9 mouse cellular contexts compared by ENCODE assay signal in the genomic region with DNA sequence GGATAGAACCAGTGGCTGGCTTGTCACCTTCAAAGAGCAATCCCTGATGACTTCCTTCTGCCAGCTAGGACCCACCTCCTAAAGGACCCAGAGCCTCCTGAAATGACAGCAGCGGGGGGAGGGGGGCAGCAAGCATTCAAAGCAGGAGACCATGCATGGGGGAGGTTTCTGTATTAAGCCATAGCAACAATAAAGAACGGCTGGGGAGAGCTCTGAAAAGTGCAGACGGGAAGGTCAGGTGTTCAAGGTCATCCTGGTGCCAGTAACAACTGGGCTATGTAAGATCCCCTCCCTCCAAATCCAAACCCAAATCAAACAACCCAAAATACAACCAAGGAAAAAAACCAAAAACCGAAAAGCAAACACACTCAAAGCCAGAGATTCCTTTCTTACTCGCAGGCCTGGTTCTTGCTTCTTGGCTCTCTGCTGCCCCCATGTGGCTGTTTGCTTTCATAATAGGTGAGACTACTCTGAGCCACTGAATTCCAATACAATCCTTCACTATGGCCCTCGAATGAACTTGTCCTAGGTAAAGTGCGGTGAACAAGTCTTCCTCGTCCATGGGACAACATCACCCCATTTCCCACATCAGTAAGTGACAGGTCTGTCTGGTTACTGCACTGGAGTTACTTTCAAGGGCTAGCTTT. TPM values are rescaled to one million over a fixed set of nuclear protein-coding genes. Genes with fewer than 3 reads are reported as not detected.
DNase-seq lines count a peak whose midpoint lies in the region; ATAC-seq and TF ChIP-seq lines count a peak whose summit lies in the region.
"Had no signal": no experiment of that assay in that cellular context is flagged by ENCODE, and none has a peak within 500 bp of the region (broad histone marks: within the 10 kb centered on the region; RNA-seq: fewer than 3 reads in every experiment).

No protein-coding gene starts in this region.

- H3K4me1 ChIP-seq in CH12.LX (ENCODE audit: control insufficient read depth in 1 of 2, insufficient read depth in 2 of 2): peaks cover 8 to 50% of the 10 kb centered on the region in 2 experiments; a peak in 3 of 4 replicates
- H3K4me1 ChIP-seq in forebrain, embryonic 14.5 days (ENCODE audit: control insufficient read depth, insufficient read depth, low read length): no peaks in the 10 kb centered on the region
- no peaks in the 10 kb centered on the region for H3K4me1 ChIP-seq in heart, postnatal 0 days (ENCODE audit: control insufficient read depth, insufficient read depth)
- peaks cover 0 to 16% of the 10 kb centered on the region in 2 experiments; a peak in 2 of 4 replicates for H3K4me1 ChIP-seq in liver, embryonic 14.5 days (replicated peaks; ENCODE audit: control insufficient read depth in 2 of 2, insufficient read depth in 2 of 2, low read length in 1 of 2)
- H3K4me1 ChIP-seq in neural tube, embryonic 13.5 days (replicated peaks): no peaks in the 10 kb centered on the region

- dilution Hi-C loops in CH12.LX (cut with MboI; ENCODE audit: extremely low pct_ligation_motif_present, extremely low pct_unique_long_range_greater_than_20kb, low sequenced_read_pairs): no loop called here

- peak; percentile 81 for ATAC-seq in forebrain, embryonic 14.5 days
- peak; percentile 57 for ATAC-seq in heart, postnatal 0 days (ENCODE audit: insufficient read depth, low read depth)
- ATAC-seq in liver, embryonic 14.5 days (ENCODE audit: insufficient read depth): peak; percentile 55; the same call in 1 of the 2 replicates
- ATAC-seq in neural tube, embryonic 13.5 days (ENCODE audit: low read depth): peak; percentile 80

- no peak overlapping the region for H3K27ac ChIP-seq in CH12.LX (ENCODE audit: insufficient read depth, low read depth)
- H3K27ac ChIP-seq in forebrain, embryonic 14.5 days (ENCODE audit: low read depth, low read length): no peak overlapping the region
- H3K27ac ChIP-seq in heart, postnatal 0 days (ENCODE audit: low read depth): no peak overlapping the region
- no peak overlapping the region for H3K27ac ChIP-seq in liver, embryonic 14.5 days
- no peak overlapping the region for H3K27ac ChIP-seq in neural tube, embryonic 13.5 days (replicated peaks)

- H3K4me2 ChIP-seq in CH12.LX (ENCODE audit: insufficient read depth, low read depth, poor library complexity, severe bottlenecking): no peak overlapping the region
- H3K4me2 ChIP-seq in forebrain, embryonic 14.5 days (ENCODE audit: low read length): no peak overlapping the region
- 0 out of 2 replicates have a peak overlapping the region, but pooled peaks have one; percentile 2 for H3K4me2 ChIP-seq in heart, postnatal 0 days (ENCODE audit: low read depth, low read length)
- no peak overlapping the region for H3K4me2 ChIP-seq in liver, embryonic 14.5 days (ENCODE audit: low read depth)
- no peak overlapping the region for H3K4me2 ChIP-seq in neural tube, embryonic 13.5 days

- no peaks in the 10 kb centered on the region for H3K9me3 ChIP-seq in CH12.LX (replicated peaks; ENCODE audit: low read length)
- no peaks in the 10 kb centered on the region for H3K9me3 ChIP-seq in forebrain, embryonic 14.5 days (replicated peaks; ENCODE audit: control insufficient read depth, low read length)
- H3K9me3 ChIP-seq in heart, postnatal 0 days (replicated peaks; ENCODE audit: control insufficient read depth, low read length): no peaks in the 10 kb centered on the region
- no peaks in the 10 kb centered on the region for H3K9me3 ChIP-seq in liver, embryonic 14.5 days (ENCODE audit: control insufficient read depth, low read length)
- no peaks in the 10 kb centered on the region for H3K9me3 ChIP-seq in neural tube, embryonic 13.5 days

- TF ChIP-seq EP300 in CH12.LX (IDR thresholded peaks at IDR 0.05; ENCODE audit: low read length): 0 out of 2 replicates have a peak, but pooled peaks have one; percentile 3
- no peak for TF ChIP-seq EP300 in heart, postnatal 0 days (IDR thresholded peaks at IDR 0.05; ENCODE audit: low read depth)
- no peak for TF ChIP-seq EP300 in liver, embryonic 14.5 days (IDR thresholded peaks at IDR 0.05; ENCODE audit: low read depth)

- no peaks in the 10 kb centered on the region for H3K27me3 ChIP-seq in CH12.LX (replicated peaks)
- no peaks in the 10 kb centered on the region for H3K27me3 ChIP-seq in forebrain, embryonic 14.5 days (replicated peaks; ENCODE audit: control insufficient read depth, insufficient read depth, low read length)
- H3K27me3 ChIP-seq in heart, postnatal 0 days (ENCODE audit: control insufficient read depth, insufficient read depth, low read length): no peaks in the 10 kb centered on the region
- no peaks in the 10 kb centered on the region for H3K27me3 ChIP-seq in liver, embryonic 14.5 days (ENCODE audit: control insufficient read depth, insufficient read depth, low read length)
- H3K27me3 ChIP-seq in neural tube, embryonic 13.5 days: no peaks in the 10 kb centered on the region

- H3K4me3 ChIP-seq in CH12.LX (replicated peaks in 1 of 3; ENCODE audit: low read depth in 2 of 3, low read length in 2 of 3, poor library complexity in 1 of 3): no peak overlapping the region
- no peak overlapping the region for H3K4me3 ChIP-seq in forebrain, embryonic 14.5 days (ENCODE audit: low read depth, low read length)
- H3K4me3 ChIP-seq in heart, postnatal 0 days (ENCODE audit: low read depth, low read length): no peak overlapping the region
- no peak overlapping the region for H3K4me3 ChIP-seq in liver, embryonic 14.5 days (ENCODE audit: insufficient read depth in 1 of 2, low read depth in 2 of 2, low read length in 2 of 2)
- no peak overlapping the region for H3K4me3 ChIP-seq in neural tube, embryonic 13.5 days
- H3K4me3 ChIP-seq: erythroblast, embryonic 14.5 days had no signal

- 16% methylated on average over 8 of the region's 8 CpGs for WGBS in forebrain, embryonic 14.5 days
- WGBS in heart, postnatal 0 days: 15% methylated on average over 8 of the region's 8 CpGs
- WGBS in liver, embryonic 14.5 days (ENCODE audit: insufficient replicate concordance): 14% methylated on average over 8 of the region's 8 CpGs
- 18% methylated on average over 8 of the region's 8 CpGs for WGBS in neural tube, embryonic 13.5 days

- TF ChIP-seq CTCF in CH12.LX (conservative IDR thresholded peaks at IDR 0.05 in 1 of 2, IDR thresholded peaks at IDR 0.05 in 1 of 2; ENCODE audit: low read depth in 2 of 2, low read length in 2 of 2): peak; percentile 89 to 98
- TF ChIP-seq CTCF in heart, postnatal 0 days (IDR thresholded peaks at IDR 0.05; ENCODE audit: low read depth): peak; percentile 87
- TF ChIP-seq CTCF in liver, embryonic 14.5 days (IDR thresholded peaks at IDR 0.05; ENCODE audit: low read depth): peak; percentile 92

- in situ Hi-C loops in CH12.LX (cut with MboI; ENCODE audit: low pct_ligation_motif_present, low pct_unique_long_range_greater_than_20kb, low sequenced_read_pairs): loop anchor here (5.0 to 25.0 kb wide), 3 partner anchors 159 to 306 kb away; a partner anchor contains a TSS

- peak; percentile 97 for DNase-seq in CH12.LX (ENCODE audit: extremely low read depth)
- DNase-seq in c-Kit-positive CD71-negative TER-119-negative erythroid progenitor cells, embryonic 14.5 days (ENCODE audit: low read depth): peak; percentile 91
- DNase-seq in forebrain, embryonic 14.5 days (ENCODE audit: low spot score): peak; percentile 90
- peak; percentile 71 for DNase-seq in heart, postnatal 0 days (ENCODE audit: low spot score)
- DNase-seq in kidney, postnatal 25 days: peak; percentile 87 to 98
- DNase-seq in liver, embryonic 14.5 days (ENCODE audit: low read depth in 3 of 3, low spot score in 3 of 3): peak; percentile 69 to 77 (median 70)
- peak; percentile 52 for DNase-seq in telencephalon, adult 2 months (ENCODE audit: low read depth, low spot score)

- H3K36me3 ChIP-seq in CH12.LX (replicated peaks in 1 of 2; ENCODE audit: control insufficient read depth in 1 of 2, insufficient read depth in 1 of 2, low read length in 1 of 2): peaks cover 0 to 3% of the 10 kb centered on the region in 2 experiments
- no peaks in the 10 kb centered on the region for H3K36me3 ChIP-seq in forebrain, embryonic 14.5 days (ENCODE audit: control insufficient read depth, insufficient read depth, low read length)
- H3K36me3 ChIP-seq in heart, postnatal 0 days (replicated peaks; ENCODE audit: control insufficient read depth, insufficient read depth, low read length): no peaks in the 10 kb centered on the region
- H3K36me3 ChIP-seq in liver, embryonic 14.5 days (replicated peaks; ENCODE audit: control insufficient read depth, insufficient read depth, low read depth): no peaks in the 10 kb centered on the region
- no peaks in the 10 kb centered on the region for H3K36me3 ChIP-seq in neural tube, embryonic 13.5 days

- H3K9ac ChIP-seq in CH12.LX (ENCODE audit: insufficient read depth, low read depth): no peak overlapping the region
- no peak overlapping the region for H3K9ac ChIP-seq in forebrain, embryonic 14.5 days (ENCODE audit: low read length)
- H3K9ac ChIP-seq in heart, postnatal 0 days (replicated peaks; ENCODE audit: low read depth, low read length): no peak overlapping the region
- H3K9ac ChIP-seq in liver, embryonic 14.5 days (replicated peaks): no peak overlapping the region
- H3K9ac ChIP-seq in neural tube, embryonic 13.5 days: no peak overlapping the region

- TF ChIP-seq RAD21 in CH12.LX (IDR thresholded peaks at IDR 0.05; ENCODE audit: low read depth, low read length): peak; percentile 94

- no peaks in the 10 kb centered on the region for H3K79me2 ChIP-seq in CH12.LX (replicated peaks; ENCODE audit: control insufficient read depth, extremely low read depth, insufficient read depth, poor library complexity, severe bottlenecking)

- no peak for TF ChIP-seq POLR2A in CH12.LX (IDR thresholded peaks at IDR 0.05; ENCODE audit: low read depth, low read length)

RNA-seq across cellular contexts. Expression of a gene that starts 11.5 kb away (rescaled TPM):
- not detected in 2 replicates for total RNA-seq in CH12.LX (2012; rRNA removed)
- not detected in 2 replicates for total RNA-seq in CH12.LX (2014; rRNA removed)
- not detected in 2 replicates for polyA plus RNA-seq in CH12.LX (2012; ENCODE audit: insufficient read length, low read depth)
- polyA plus RNA-seq in forebrain, embryonic 14.5 days (2014; fragmentation: Nextera tagmentation; extraction: Ambion mirVana): not detected in 2 replicates
- total RNA-seq in heart, postnatal 0 days (2014; rRNA removed; ENCODE audit: low replicate concordance): 20.3 TPM in 1 of 2 replicates, not detected in the other
- 0.45 and 0.59 TPM in 2 replicates for polyA plus RNA-seq in heart, postnatal 0 days (2015; fragmentation: Nextera tagmentation; extraction: Ambion mirVana)
- polyA plus RNA-seq in liver, embryonic 14.5 days (2012; rRNA removed): not detected in 2 replicates
- polyA plus RNA-seq in liver, embryonic 14.5 days (2014; fragmentation: Nextera tagmentation; extraction: Ambion mirVana): not detected in 2 replicates
- not detected in 2 replicates for polyA plus RNA-seq in neural tube, embryonic 13.5 days (2015; fragmentation: Nextera tagmentation; extraction: Ambion mirVana)
- polyA plus RNA-seq: erythroblast, embryonic 14.5 days had no signal

RNA-seq across cellular contexts. Expression of a gene that starts 26.8 kb away (rescaled TPM):
- 6.2 and 7.2 TPM in 2 replicates for total RNA-seq in CH12.LX (2012; rRNA removed)
- total RNA-seq in CH12.LX (2014; rRNA removed): 2.3 and 2.8 TPM in 2 replicates
- polyA plus RNA-seq in CH12.LX (2012; ENCODE audit: insufficient read length, low read depth): 2.7 and 3.2 TPM in 2 replicates
- 0.58 and 0.70 TPM in 2 replicates for polyA plus RNA-seq in forebrain, embryonic 14.5 days (2014; fragmentation: Nextera tagmentation; extraction: Ambion mirVana)
- total RNA-seq in heart, postnatal 0 days (2014; rRNA removed; ENCODE audit: low replicate concordance): 2.0 and 2.1 TPM in 2 replicates
- polyA plus RNA-seq in heart, postnatal 0 days (2015; fragmentation: Nextera tagmentation; extraction: Ambion mirVana): 1.4 and 1.8 TPM in 2 replicates
- 2.4 and 3.2 TPM in 2 replicates for polyA plus RNA-seq in liver, embryonic 14.5 days (2012; rRNA removed)
- 6.2 and 7.6 TPM in 2 replicates for polyA plus RNA-seq in liver, embryonic 14.5 days (2014; fragmentation: Nextera tagmentation; extraction: Ambion mirVana)
- 0.40 and 0.43 TPM in 2 replicates for polyA plus RNA-seq in neural tube, embryonic 13.5 days (2015; fragmentation: Nextera tagmentation; extraction: Ambion mirVana)
- polyA plus RNA-seq: erythroblast, embryonic 14.5 days had no signal

RNA-seq across cellular contexts. Expression of a gene that starts 38.9 kb away (rescaled TPM):
- total RNA-seq in CH12.LX (2012; rRNA removed): not detected in 2 replicates
- total RNA-seq in CH12.LX (2014; rRNA removed): not detected in 2 replicates
- polyA plus RNA-seq in CH12.LX (2012; ENCODE audit: insufficient read length, low read depth): not detected in 2 replicates
- polyA plus RNA-seq in forebrain, embryonic 14.5 days (2014; fragmentation: Nextera tagmentation; extraction: Ambion mirVana): not detected in 2 replicates
- not detected in 2 replicates for total RNA-seq in heart, postnatal 0 days (2014; rRNA removed; ENCODE audit: low replicate concordance)
- not detected in 2 replicates for polyA plus RNA-seq in heart, postnatal 0 days (2015; fragmentation: Nextera tagmentation; extraction: Ambion mirVana)
- polyA plus RNA-seq in liver, embryonic 14.5 days (2012; rRNA removed): not detected in 2 replicates
- not detected in 2 replicates for polyA plus RNA-seq in liver, embryonic 14.5 days (2014; fragmentation: Nextera tagmentation; extraction: Ambion mirVana)
- polyA plus RNA-seq in neural tube, embryonic 13.5 days (2015; fragmentation: Nextera tagmentation; extraction: Ambion mirVana): not detected in 2 replicates
- polyA plus RNA-seq: erythroblast, embryonic 14.5 days had no signal

RNA-seq across cellular contexts. Expression of a gene that starts 39.2 kb away (rescaled TPM):
- total RNA-seq in CH12.LX (2012; rRNA removed) (0.08 TPM in 1 of 2 replicates, not detected in the other), CH12.LX (2014; rRNA removed) (0.07 and 0.43 TPM in 2 replicates)
- polyA plus RNA-seq in CH12.LX (2012; ENCODE audit: insufficient read length, low read depth): 0.18 TPM in 1 of 2 replicates, not detected in the other
- polyA plus RNA-seq in forebrain, embryonic 14.5 days (2014; fragmentation: Nextera tagmentation; extraction: Ambion mirVana): 0.06 TPM in 1 of 2 replicates, not detected in the other
- 0.08 TPM in 1 of 2 replicates, not detected in the other for total RNA-seq in heart, postnatal 0 days (2014; rRNA removed; ENCODE audit: low replicate concordance)
- 0.36 and 0.54 TPM in 2 replicates for polyA plus RNA-seq in heart, postnatal 0 days (2015; fragmentation: Nextera tagmentation; extraction: Ambion mirVana)
- polyA plus RNA-seq in liver, embryonic 14.5 days (2012; rRNA removed): 0.06 and 0.27 TPM in 2 replicates
- polyA plus RNA-seq in liver, embryonic 14.5 days (2014; fragmentation: Nextera tagmentation; extraction: Ambion mirVana): 0.35 and 0.51 TPM in 2 replicates
- polyA plus RNA-seq in neural tube, embryonic 13.5 days (2015; fragmentation: Nextera tagmentation; extraction: Ambion mirVana): 0.10 and 0.27 TPM in 2 replicates
- polyA plus RNA-seq: erythroblast, embryonic 14.5 days had no signal

RNA-seq across cellular contexts. Expression of a gene that starts 51.0 kb away (rescaled TPM):
- total RNA-seq in CH12.LX (2012; rRNA removed) (not detected in 2 replicates), CH12.LX (2014; rRNA removed) (not detected in 2 replicates)
- not detected in 2 replicates for polyA plus RNA-seq in CH12.LX (2012; ENCODE audit: insufficient read length, low read depth)
- not detected in 2 replicates for polyA plus RNA-seq in forebrain, embryonic 14.5 days (2014; fragmentation: Nextera tagmentation; extraction: Ambion mirVana)
- total RNA-seq in heart, postnatal 0 days (2014; rRNA removed; ENCODE audit: low replicate concordance): not detected in 2 replicates
- polyA plus RNA-seq in heart, postnatal 0 days (2015; fragmentation: Nextera tagmentation; extraction: Ambion mirVana): not detected in 2 replicates
- polyA plus RNA-seq in liver, embryonic 14.5 days (2012; rRNA removed): not detected in 2 replicates
- not detected in 2 replicates for polyA plus RNA-seq in liver, embryonic 14.5 days (2014; fragmentation: Nextera tagmentation; extraction: Ambion mirVana)
- polyA plus RNA-seq in neural tube, embryonic 13.5 days (2015; fragmentation: Nextera tagmentation; extraction: Ambion mirVana): not detected in 2 replicates
- polyA plus RNA-seq: erythroblast, embryonic 14.5 days had no signal
